In genomic region chr10:105377711-105378110, GRCm38 (mm10) we compare ENCODE assay signal across 11 mouse cellular contexts.
"Had no signal": no experiment of that assay in that cellular context is flagged by ENCODE, and none has a peak within 500 bp of the region (broad histone marks: within the 10 kb centered on the region; RNA-seq: fewer than 3 reads in every experiment).

No protein-coding gene starts in this region.

- H3K4me3 ChIP-seq: liver, embryonic 13.5 days had no signal

- DNase-seq: kidney, postnatal 14 days; kidney, postnatal 4 days; liver, embryonic 13.5 days; lung, adult 2 months; lung, postnatal 14 days; lung, postnatal 4 days; midbrain, embryonic 14.5 days; thymus, adult 2 months; thymus, postnatal 14 days; thymus, postnatal 4 days had no signal

- H3K36me3 ChIP-seq: liver, embryonic 13.5 days had no signal

- H3K9me3 ChIP-seq: liver, embryonic 13.5 days had no signal

- H3K9ac ChIP-seq: liver, embryonic 13.5 days had no signal

- H3K27me3 ChIP-seq: liver, embryonic 13.5 days had no signal

- H3K27ac ChIP-seq: liver, embryonic 13.5 days had no signal

- H3K4me2 ChIP-seq: liver, embryonic 13.5 days; midbrain, embryonic 11.5 days had no signal

- H3K4me1 ChIP-seq: liver, embryonic 13.5 days had no signal
